Mouse (Mus musculus): ENCODE results near the gene Syt9.

Syt9 gene

GRCm38 (mm10) chr7:107462962-107463361 is 92.4 kb downstream of the Syt9 start:
- WGBS = 82% methylated on average over 3 of the region's 3 CpGs

- WGBS = 80% methylated on average over 3 of the region's 3 CpGs
Measured at GRCm38 (mm10) chr7:107465081-107465480, 94.6 kb downstream of the Syt9 start.

- WGBS = 68% methylated on average over 7 of the region's 7 CpGs
Measured at GRCm38 (mm10) chr7:107478979-107479965, 108.7 kb downstream of the Syt9 start.

DNA sequence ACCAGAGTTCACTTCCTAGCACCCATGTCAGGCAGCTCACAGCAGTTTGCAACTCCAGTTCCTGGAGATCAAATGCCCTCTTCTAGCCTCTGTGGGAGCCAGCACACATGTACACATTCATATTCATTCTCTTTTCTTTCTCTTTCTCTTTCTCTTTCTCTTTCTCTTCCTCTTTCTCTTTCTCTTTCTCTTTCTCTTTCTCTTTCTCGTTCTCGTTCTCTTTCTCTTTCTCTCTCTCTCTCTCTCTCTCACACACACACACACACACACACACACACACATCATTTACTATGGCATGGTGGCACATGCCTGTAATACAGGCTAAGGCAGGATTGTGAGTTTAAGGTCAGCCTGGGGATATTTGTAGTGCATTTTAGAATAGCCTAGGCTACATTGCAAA is 115.2 kb downstream of the Syt9 start:
- WGBS = 47% methylated on average over 2 of the region's 2 CpGs

- 54% methylated on average over 7 of the region's 7 CpGs for WGBS
Measured at GRCm38 (mm10) chr7:107496923-107497322, 126.4 kb downstream of the Syt9 start.

GRCm38 (mm10) chr7:107500641-107501040 is 130.1 kb downstream of the Syt9 start:
- WGBS = 91% methylated on average over 7 of the region's 7 CpGs

- 33% methylated on average over 5 of the region's 5 CpGs for WGBS
Measured at GRCm38 (mm10) chr7:107504761-107505712, 134.5 kb downstream of the Syt9 start.

DNA sequence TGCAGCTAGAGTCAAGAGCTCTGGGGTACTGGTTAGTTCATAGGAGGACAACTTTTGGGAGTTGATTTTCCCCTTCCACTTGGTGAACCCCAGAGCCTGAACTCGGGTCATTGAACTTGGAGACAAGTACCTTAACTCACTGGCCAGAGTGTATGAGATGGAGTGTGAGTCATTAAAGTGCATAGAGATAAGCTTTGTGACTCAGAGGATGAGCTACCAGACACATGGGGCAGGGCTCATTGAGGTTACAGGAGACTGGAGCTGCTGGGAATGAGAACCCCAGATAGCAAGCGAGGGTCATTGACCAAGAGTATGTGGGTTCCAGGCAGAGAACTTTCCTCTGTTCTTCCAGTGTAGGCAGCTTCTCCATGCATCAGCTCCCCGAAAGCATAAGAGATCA is 137.4 kb downstream of the Syt9 start:
- WGBS = 93% methylated on average over 3 of the region's 3 CpGs

- WGBS = 78% methylated on average over 3 of the region's 3 CpGs
Measured at GRCm38 (mm10) chr7:107509740-107510139, 139.2 kb downstream of the Syt9 start.

- 43% methylated on average over 8 of the region's 8 CpGs for WGBS
Measured at GRCm38 (mm10) chr7:107516704-107517410, 146.3 kb downstream of the Syt9 start.

- WGBS = 76% methylated on average over 12 of the region's 12 CpGs
Measured at GRCm38 (mm10) chr7:107519256-107520025, 148.9 kb downstream of the Syt9 start.

DNA sequence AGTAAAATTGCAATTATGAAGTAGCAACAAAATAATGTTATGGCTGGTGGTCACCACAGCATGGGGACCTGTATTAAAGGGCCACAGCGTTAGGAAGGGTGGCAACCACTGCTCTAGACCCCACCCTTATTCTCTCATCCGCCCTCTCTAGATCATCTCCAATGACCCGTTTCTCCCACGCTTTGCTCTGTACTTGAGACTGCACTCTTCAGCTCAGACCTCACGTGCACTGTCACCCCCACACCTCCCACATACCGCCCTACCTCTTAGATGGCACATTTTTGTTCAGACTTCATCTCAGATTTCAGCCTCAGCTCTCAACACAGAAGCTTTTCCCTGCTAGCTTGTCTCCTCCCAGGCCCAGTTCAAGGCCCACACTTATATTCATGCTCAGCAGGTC is 150.9 kb downstream of the Syt9 start:
- WGBS = 82% methylated on average over 6 of the region's 6 CpGs

- WGBS = 3% methylated on average over 1 of the region's 1 CpGs
Measured at GRCm38 (mm10) chr7:107526299-107526698, 155.8 kb downstream of the Syt9 start.

DNA sequence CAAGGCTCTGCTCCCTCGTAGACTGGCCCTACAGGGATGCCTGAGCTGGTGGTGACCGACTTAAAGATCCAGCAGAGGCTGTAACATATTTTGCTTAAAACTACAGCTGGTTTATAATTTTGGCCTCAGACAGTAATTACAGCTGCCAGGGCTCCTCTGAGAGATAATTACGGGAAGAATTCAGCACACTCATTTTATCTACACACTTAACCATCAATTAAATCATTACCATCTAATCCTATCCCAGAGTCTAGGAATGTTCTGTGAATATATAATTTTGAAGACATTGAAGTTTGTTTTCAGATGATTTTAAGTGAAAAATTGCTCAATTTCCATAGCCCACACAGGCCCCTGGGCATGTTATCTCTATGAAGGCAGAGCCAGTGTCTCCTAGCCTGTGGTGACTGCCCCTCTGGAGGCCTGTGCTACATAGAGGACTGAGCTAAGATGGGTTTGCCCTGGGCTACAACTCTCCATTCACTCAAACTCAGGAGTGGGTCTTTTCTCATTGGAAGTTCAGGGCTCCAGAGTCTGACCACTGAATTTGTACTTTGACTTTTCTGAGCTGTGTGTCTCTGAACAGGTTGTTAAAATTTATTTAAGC is 157.7 kb downstream of the Syt9 start:
- 80% methylated on average over 3 of the region's 3 CpGs for WGBS

GRCm38 (mm10) chr7:107529364-107529763 is 158.8 kb downstream of the Syt9 start:
- 68% methylated on average over 5 of the region's 5 CpGs for WGBS

DNA sequence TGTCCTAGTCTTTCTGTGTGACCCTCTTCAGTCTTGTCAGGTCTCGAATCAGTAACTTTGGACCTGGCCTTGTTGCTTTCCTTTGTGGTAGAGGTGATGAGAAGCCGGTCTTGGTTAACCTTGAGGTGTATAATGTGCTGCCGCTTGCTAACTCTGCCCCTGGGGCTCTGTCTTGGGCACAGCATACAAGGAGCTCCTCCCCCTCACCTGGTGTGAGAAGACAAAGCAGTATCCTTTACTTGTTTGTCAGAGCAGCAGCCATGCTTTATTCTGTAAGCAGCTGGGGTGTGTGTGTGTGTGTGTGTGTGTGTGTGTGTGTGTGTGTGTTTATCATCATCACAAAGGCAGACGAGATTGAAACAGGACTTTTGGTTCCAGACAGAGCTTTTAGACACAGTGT is 164.8 kb downstream of the Syt9 start:
- 84% methylated on average over 4 of the region's 4 CpGs for WGBS

DNA sequence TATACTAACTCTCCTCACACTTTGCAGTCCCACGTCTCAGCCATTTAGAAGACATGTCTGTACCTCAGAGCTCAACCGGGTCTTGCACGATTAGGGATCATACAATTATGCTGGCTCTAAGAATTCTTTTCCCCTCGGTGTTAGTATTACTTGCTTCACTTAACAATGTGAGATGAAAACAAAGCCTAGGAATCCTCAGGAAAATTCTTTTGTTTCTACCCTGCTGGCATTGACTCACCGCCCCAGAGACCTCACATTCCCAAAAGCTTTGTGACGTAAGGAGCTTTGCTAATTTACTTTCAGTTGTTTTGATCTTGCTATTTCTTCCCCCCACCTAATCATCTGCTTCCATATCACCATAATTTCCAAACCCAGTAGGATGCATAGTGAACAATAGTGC is 166.0 kb downstream of the Syt9 start:
- 59% methylated on average over 6 of the region's 6 CpGs for WGBS

DNA sequence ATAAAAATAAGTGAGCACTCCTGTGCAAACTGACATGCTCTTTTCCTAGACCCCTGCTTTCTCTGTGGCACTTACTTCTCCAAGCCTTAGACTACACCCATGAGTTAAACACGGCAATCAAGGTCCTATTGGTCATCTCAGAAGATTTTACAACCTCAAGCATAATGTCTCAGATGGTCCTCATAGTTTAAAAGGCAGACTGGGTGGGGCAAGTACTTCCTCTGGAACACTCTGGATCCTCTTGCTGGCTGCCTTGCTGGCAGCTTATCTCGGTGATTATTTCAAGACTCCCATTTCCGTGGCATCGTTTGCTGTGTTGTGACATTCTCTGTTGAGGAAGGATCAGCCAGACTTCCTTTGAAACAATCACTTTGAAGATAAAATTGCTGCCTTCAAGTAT is 169.5 kb downstream of the Syt9 start:
- WGBS = 51% methylated on average over 4 of the region's 4 CpGs

- 54% methylated on average over 1 of the region's 1 CpGs for WGBS
Measured at GRCm38 (mm10) chr7:107545011-107545410, 174.5 kb downstream of the Syt9 start.

DNA sequence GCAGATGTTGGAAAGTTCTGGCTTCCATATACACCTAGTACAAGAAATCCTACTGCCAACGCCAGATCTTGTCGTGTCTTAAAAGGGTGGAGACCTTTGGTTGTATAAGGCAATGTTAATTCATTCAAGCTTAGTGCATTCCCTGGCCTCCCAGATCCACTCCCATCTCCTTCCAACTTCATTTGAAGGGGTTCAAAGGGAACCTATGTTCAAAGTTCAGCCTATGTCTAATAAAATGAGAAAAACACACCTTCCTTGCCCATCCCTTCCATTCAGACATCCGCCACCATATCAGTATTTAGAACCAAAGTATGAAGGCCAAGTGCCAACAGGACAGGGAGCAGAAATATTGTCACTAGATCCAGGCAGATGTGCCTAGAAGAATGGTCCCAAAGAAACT is 177.3 kb downstream of the Syt9 start:
- 95% methylated on average over 3 of the region's 3 CpGs for WGBS

All from cerebral cortex, adult 2 months (tissue).